Mouse (Mus musculus) megakaryocyte, embryonic 14.5 days (primary cell): Measurements from ENCODE around the gene Col15a1. TPM values are rescaled to one million over a fixed set of nuclear protein-coding genes. Genes with fewer than 3 reads are reported as not detected.

Experiments
- H3K27me3 ChIP-seq: replicated peaks from 2 replicates; pipeline ENCODE3; 2012; ENCODE audit warnings: inconsistent platforms
- H3K36me3 ChIP-seq: replicated peaks from 2 replicates; pipeline ENCODE3; 2012; ENCODE audit warnings: low read length, inconsistent platforms, mixed read lengths
- H3K4me1 ChIP-seq: 2 replicates; pipeline ENCODE4 v1.6.1; 2012; ENCODE audit warnings: inconsistent platforms
- H3K4me3 ChIP-seq: replicated peaks from 2 replicates; pipeline ENCODE3; 2012; ENCODE audit warnings: moderate library complexity, mild to moderate bottlenecking, inconsistent platforms
- H3K9me3 ChIP-seq: 2 replicates; pipeline ENCODE4 v1.6.1; 2012; ENCODE audit warnings: inconsistent platforms
- FLI1 ChIP-seq: IDR thresholded peaks from 2 replicates; pipeline ENCODE4 v1.6.1; 2012; ENCODE audit warnings: low read length, inconsistent platforms, mixed read lengths
- GATA1 ChIP-seq: IDR thresholded peaks from 3 replicates; pipeline ENCODE4 v1.6.1; 2012; ENCODE audit warnings: mixed read lengths, low read length, inconsistent platforms, borderline replicate concordance
- polyA plus RNA-seq: library from polyadenylated mRNA; stranded (reverse); fragments of >175 nt; gene quantifications from 2 replicates; pipeline ENCODE4 v1.2.3, GENCODE M21; 2012; ENCODE audit warnings: low replicate concordance; ENCODE audit not compliant: insufficient read depth

The Col15a1 gene
- polyA plus RNA-seq, 1 experiment, result 0.16 TPM

DNA sequence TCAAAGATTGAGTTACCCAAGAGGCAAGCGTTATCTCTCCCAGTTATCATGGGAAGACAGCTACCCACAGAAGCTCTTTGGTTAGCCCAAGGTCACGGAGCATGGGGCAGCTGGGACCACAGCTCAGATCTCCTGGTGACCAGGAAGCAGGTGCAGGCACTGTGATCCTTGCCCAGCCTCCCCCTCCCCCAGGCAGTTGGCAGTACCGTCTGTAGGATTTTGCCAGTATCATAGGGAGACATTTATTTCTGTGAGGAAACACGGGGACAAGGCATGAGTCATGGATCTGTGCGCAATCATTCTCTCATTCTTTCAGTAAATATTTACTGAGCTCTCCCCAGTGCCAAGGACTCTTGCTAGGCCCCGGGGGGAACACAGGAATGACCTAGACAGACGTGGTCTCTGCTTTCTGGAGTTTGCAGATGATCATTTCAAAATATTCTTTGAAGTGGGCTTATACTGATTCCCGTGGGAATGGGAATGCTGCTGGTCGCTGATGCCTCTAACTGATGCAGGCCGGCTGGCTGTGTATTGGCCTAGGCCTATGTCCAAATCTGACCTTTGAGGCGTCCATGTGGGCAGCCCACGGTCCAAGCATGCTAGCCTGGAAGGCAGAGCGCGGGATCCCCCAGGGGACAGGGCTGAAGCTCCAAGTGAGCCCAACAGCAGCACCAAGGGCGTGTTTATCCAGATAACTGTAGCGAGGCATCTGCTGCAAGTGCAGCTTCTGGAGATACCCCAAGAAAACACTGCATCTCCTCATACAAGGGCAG, 86.0 kb downstream of the Col15a1 start:
- H3K4me1 ChIP-seq, result peaks cover 87% of the 10 kb centered on the region
- no peak for TF ChIP-seq FLI1
- no peak for TF ChIP-seq GATA1
- peaks cover 15% of the 10 kb centered on the region for H3K27me3 ChIP-seq
- peaks cover 20% of the 10 kb centered on the region for H3K36me3 ChIP-seq
- peak overlapping the region; percentile 70 for H3K4me3 ChIP-seq
- H3K9me3 ChIP-seq, result peaks cover 23% of the 10 kb centered on the region

DNA sequence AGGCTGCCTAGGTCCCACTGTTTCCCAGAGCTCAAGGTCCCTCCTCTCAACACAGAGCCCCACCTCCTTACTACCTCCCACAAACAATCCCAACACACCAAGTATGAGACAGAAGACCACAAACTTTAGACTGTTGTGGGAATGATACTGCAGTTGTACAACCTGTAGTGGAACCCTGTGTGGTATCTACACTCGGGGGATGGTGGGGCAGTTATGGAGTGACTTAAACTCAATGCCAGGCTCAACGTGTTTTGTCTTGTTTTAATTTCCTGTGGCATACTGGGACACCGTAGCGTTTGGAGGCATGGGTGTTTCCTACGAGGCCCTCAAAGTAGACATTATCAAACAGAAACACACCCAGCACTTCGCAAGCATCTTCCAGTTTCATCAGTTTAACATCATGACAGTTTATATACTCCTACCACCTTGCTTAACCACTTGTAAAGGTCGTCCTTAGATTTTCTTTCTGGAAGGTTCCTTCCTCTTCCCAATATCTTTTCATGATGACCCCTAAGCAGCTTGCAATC, 86.6 kb downstream of the Col15a1 start:
- H3K4me3 ChIP-seq, result peak overlapping the region; percentile 44

GRCm38 (mm10) chr4:47295547-47295946, 87.6 kb downstream of the Col15a1 start:
- H3K9me3 ChIP-seq, result peaks cover 38% of the 10 kb centered on the region
- peak overlapping the region; percentile 34 for H3K4me3 ChIP-seq
- peaks cover 7% of the 10 kb centered on the region for H3K27me3 ChIP-seq
- TF ChIP-seq GATA1, result no peak
- TF ChIP-seq FLI1, result no peak
- H3K36me3 ChIP-seq, result peaks cover 36% of the 10 kb centered on the region
- peaks cover 89% of the 10 kb centered on the region for H3K4me1 ChIP-seq

More for the DNA sequence above, 86.6 kb downstream of the Col15a1 start:
- Histone ChIP-seq H3K9me3 (peaks cover 29% of the 10 kb centered on the region), H3K4me1 (peaks cover 87% of the 10 kb centered on the region), H3K27me3 (peaks cover 10% of the 10 kb centered on the region), H3K36me3 (peaks cover 27% of the 10 kb centered on the region)
- TF ChIP-seq FLI1 (no peak), GATA1 (no peak)

- Histone ChIP-seq H3K9me3 (peaks cover 32% of the 10 kb centered on the region), H3K36me3 (peaks cover 36% of the 10 kb centered on the region), H3K4me1 (peaks cover 89% of the 10 kb centered on the region), H3K27me3 (no peaks in the 10 kb centered on the region), H3K4me3 (no peak overlapping the region)
- TF ChIP-seq FLI1, result no peak
- TF ChIP-seq GATA1, result no peak
Measured at GRCm38 (mm10) chr4:47300701-47301100, 92.7 kb downstream of the Col15a1 start.

DNA sequence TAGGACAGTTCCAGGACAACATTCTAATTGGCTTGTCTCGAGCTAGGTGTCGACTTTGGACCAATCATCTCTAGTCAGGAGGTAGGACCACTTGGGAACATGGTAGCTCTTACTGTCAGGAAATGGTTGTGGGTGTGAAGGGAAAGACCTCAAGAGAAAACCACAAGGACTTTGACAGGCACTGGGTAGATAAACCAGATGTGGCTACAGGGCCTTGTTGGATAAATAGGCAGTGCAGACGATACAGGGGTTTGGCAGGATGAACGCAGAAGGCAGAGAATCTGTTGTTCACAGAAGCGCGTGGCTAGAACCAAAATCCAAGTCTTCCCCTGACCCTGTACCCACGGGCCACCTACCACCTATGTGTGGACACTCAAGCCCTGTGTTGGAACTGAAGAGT, 94.6 kb downstream of the Col15a1 start:
- Histone ChIP-seq H3K4me1 (peaks cover 89% of the 10 kb centered on the region), H3K9me3 (peaks cover 29% of the 10 kb centered on the region), H3K36me3 (peaks cover 33% of the 10 kb centered on the region), H3K27me3 (no peaks in the 10 kb centered on the region), H3K4me3 (peak overlapping the region; percentile 31)
- TF ChIP-seq FLI1, result no peak

GRCm38 (mm10) chr4:47303340-47303998, 95.5 kb downstream of the Col15a1 start:
- peaks cover 89% of the 10 kb centered on the region for H3K4me1 ChIP-seq
- TF ChIP-seq GATA1 (no peak), FLI1 (no peak)
- peaks cover 20% of the 10 kb centered on the region for H3K9me3 ChIP-seq
- no peaks in the 10 kb centered on the region for H3K27me3 ChIP-seq
- peaks cover 24% of the 10 kb centered on the region for H3K36me3 ChIP-seq
- H3K4me3 ChIP-seq, result peak overlapping the region; percentile 81

DNA sequence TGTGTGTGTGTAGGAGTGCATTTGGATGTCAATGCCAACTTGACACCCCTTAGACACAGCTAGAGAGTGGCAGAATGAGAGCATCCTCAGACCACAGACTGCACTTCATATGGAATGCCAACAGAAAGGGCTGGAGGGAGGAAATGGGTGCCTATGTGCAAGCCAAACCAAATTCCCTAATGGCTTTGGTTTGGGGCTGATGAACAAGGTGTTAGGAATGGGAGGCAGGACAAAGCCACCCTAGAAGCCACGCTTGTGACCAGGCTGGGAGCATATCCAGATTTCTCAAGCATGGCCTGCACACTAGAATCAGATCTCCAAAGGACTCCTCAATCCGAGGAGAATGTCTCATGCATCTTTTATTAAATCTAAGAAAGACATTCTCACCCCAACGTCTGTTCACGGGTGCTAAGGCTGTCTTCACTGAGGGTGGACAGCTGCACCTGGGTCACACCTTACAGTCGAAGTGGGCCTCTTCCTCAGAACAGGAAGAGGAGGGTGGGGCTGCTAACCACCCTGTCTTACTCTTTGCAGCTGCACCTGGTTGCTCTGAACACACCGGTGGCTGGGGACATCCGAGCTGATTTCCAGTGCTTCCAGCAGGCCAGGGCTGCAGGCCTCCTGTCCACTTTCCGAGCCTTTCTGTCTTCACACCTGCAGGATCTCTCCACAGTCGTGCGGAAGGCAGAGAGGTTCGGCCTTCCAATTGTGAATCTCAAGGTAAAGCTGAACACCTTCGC, 102.1 kb downstream of the Col15a1 start:
- Histone ChIP-seq H3K9me3 (no peaks in the 10 kb centered on the region), H3K36me3 (no peaks in the 10 kb centered on the region), H3K27me3 (peaks cover 1% of the 10 kb centered on the region), H3K4me1 (peaks cover 97% of the 10 kb centered on the region), H3K4me3 (peak overlapping the region; percentile 10)
- no peak for TF ChIP-seq GATA1
- no peak for TF ChIP-seq FLI1

- H3K4me1 ChIP-seq, result peaks cover 97% of the 10 kb centered on the region
- no peaks in the 10 kb centered on the region for H3K36me3 ChIP-seq
- TF ChIP-seq FLI1, result no peak
- peak; percentile 41; the same call in 1 of the 3 replicates for TF ChIP-seq GATA1
- no peaks in the 10 kb centered on the region for H3K9me3 ChIP-seq
- H3K27me3 ChIP-seq, result peaks cover 5% of the 10 kb centered on the region
- H3K4me3 ChIP-seq, result peak overlapping the region; percentile 77
Measured at GRCm38 (mm10) chr4:47310812-47311211, 102.9 kb downstream of the Col15a1 start.

GRCm38 (mm10) chr4:47311467-47311866, 103.5 kb downstream of the Col15a1 start:
- H3K4me1 ChIP-seq, result peaks cover 93% of the 10 kb centered on the region

GRCm38 (mm10) chr4:47311929-47312328, 104.0 kb downstream of the Col15a1 start:
- Histone ChIP-seq H3K4me1 (peaks cover 93% of the 10 kb centered on the region), H3K36me3 (no peaks in the 10 kb centered on the region), H3K9me3 (no peaks in the 10 kb centered on the region), H3K4me3 (peak overlapping the region; percentile 18), H3K27me3 (peaks cover 8% of the 10 kb centered on the region)
- TF ChIP-seq FLI1, result no peak
- no peak for TF ChIP-seq GATA1

More at GRCm38 (mm10) chr4:47311467-47311866, 103.5 kb downstream of the Col15a1 start:
- H3K4me3 ChIP-seq, result peak overlapping the region; percentile 31
- H3K9me3 ChIP-seq, result no peaks in the 10 kb centered on the region
- H3K36me3 ChIP-seq, result no peaks in the 10 kb centered on the region
- H3K27me3 ChIP-seq, result peaks cover 5% of the 10 kb centered on the region
- TF ChIP-seq GATA1, result no peak
